Mouse (Mus musculus) 3T3-L1 (cell line): ENCODE measurements at regions not wholly inside any gene's neighbourhood (a gene's known extent, or its start where the extent isn't known, plus 50 kb on each side); places are given as distances from the start of the nearest gene placed in this dataset.

Source experiments
- DNase-seq: peaks from one replicate; pipeline ENCODE4 v3.0.0-alpha.2; 2015; ENCODE audit warnings: low read depth, low spot score

- DNase-seq: no peak
These were observed 88.7 kb upstream of the Noct start for GRCm38 (mm10) chr3:51135581-51135980.

GRCm38 (mm10) chr3:51137730-51138312 is 86.4 kb upstream of the Noct start:
- no peak for DNase-seq

GRCm38 (mm10) chr3:51145985-51146384 is 78.3 kb upstream of the Noct start:
- peak; percentile 73 for DNase-seq

- no peak for DNase-seq
These were observed 74.2 kb upstream of the Noct start for GRCm38 (mm10) chr3:51150012-51150411.

- peak; percentile 30 for DNase-seq
These were observed 73.1 kb upstream of the Noct start for GRCm38 (mm10) chr3:51151104-51151503.

DNA sequence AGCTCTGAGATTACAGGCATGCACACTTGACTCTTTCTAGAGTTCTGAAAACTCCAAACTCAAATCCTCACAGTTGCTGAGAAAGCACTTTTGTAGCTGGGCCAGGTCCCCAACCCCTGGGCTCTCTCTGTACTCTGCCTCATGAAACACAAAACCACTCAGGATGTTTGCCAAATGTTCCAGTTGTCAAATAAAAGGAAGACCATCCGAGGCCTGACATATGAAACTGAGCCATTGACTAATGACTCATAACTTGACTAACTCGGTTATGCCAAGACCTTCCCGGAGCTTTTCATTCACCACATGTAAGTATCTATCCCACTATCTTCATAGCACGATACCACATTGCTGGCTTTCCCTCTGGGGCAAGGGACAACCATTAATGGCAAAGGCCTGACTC is 68.6 kb upstream of the Noct start:
- peak; percentile 97 for DNase-seq

- peak; percentile 79 for DNase-seq
These were observed 67.6 kb upstream of the Noct start for GRCm38 (mm10) chr3:51156386-51157290.

DNA sequence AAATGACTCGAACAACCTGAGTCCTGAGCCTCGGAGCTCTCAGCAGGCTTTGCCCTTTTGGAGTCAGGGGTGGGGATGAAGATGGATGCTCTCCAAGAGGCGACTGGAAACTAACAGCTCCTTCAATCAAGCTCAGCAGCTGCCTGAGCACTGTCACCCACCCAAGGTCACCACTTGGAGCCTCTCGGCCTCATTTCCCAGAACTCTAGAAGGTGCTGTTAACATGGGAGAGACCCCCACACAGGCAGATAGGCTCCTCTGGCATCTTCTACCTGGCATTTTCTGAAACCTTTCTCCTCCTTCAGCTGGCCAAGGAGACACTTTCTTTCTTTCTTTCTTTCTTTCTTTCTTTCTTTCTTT is 67.0 kb upstream of the Noct start:
- no peak for DNase-seq

DNA sequence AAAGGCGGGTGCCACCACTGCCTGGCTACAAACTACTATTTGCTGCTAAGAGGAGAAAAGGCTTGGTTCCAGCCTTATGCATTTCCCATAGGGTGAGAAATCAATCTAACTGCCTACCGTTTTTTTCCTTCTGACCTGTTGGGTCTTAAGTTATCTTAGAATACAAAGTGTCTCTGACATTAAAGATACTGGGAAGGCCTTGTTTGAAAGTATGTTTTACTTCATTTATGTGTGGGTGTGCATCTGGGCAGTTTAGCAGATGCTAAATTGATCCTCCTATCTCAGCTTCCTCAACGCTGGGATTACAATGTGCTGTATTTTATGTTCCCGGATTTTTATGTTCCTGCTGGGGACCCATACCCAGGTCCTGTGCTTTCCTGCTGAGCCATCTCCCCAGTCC is 65.8 kb upstream of the Noct start:
- no peak for DNase-seq

GRCm38 (mm10) chr3:51159322-51159721 is 64.9 kb upstream of the Noct start:
- DNase-seq: no peak

DNA sequence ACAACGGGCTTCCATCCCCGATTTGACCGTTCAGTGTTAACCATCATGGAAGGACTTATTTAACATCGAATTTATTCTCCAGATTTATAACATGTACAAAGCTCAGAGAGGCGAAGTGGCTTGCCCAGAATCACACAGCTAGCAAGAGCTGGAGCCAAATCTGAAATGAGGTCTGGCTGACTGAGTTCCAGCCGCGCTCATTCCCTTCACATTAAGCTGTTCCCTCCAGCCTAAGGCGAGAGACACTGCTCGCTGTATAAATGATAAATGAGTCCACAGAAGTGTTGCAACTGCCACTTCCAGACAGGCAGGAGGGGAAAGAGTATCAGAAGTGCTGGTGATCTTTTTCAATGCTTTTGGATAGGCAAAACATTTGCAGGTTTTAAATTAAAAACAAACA is 64.4 kb upstream of the Noct start:
- no peak for DNase-seq

DNA sequence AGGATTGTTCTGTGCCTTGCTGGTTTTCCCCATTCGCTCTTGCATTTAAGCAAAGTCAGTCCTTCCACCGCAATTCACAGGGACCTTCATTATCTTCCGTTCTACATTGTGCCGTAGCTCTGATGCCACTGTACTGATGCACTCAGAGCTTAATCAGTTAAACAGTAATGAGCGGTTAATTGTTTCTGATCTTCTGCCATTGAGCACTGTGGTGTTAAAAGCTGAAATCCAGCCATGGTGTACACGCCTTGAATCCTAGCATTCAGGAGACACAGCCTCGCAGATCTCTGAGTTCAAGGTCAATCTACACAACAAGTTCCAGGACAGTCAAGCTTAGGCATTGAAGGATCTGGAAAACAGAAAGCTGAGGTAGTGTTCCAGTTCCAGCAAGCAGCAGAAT is 63.6 kb upstream of the Noct start:
- DNase-seq: no peak

DNA sequence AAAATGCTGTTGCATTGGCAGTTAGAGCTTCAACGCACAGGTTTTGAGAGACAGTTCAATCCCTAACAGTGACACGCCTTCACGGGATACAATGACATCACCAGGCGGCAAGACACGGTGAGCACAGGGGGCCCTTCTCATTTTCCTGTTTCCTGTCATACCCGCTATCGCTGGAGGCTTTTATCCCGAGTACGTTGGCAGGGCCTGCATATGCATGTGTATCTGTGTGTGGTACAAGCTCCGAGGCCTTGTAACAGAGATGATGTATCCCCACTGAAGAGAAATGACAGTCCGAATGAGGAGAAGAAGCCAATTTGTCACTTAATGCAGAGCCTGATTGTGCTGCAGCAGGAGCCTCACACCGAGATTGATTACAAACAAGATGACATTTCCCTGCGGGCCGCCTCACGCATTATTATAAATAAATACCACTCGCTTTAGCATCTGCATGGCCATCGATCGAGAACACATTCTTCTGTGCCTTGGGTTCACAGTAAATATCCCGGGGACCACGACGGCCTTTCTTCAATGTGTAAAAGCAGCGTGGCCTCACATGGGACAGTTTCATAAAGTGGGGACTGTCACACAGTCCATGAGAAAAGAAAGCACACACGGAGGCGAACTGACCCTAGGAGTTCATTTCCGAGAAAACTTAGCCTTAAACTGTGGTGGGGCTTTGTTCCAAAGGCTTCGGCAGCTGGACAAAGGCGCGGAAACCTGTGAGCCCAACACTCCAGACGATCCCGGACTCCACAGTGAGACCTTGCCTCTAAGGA is 54.9 kb upstream of the Noct start:
- no peak for DNase-seq

- peak; percentile 87 for DNase-seq
These were observed 53.9 kb upstream of the Noct start for GRCm38 (mm10) chr3:51170225-51170852.
